Mouse (Mus musculus): Measurements from ENCODE around the gene Faf1.

Gene Faf1

DNA sequence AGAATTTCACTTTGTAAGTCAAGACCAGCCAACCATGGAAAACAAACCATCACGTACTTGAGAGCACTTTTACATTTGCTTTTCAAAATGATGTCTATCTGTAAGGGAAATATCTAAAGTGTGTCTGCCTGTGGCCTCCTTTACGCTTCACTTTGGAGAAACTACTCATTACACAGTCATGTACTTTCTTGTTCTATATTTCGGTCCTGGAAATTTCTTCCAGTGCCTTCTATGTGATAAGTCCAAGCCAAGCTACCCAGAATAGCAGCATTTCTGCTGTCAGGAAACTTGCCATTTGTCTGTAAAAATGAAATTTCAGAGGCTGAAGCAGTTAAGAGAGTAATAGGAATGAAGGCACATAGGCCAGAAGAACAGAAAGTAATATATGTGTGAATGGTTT, 228.1 kb downstream of the Faf1 start:
- DNase-seq (ENCODE audit: low read depth, low spot score), result no peak

GRCm38 (mm10) chr4:109929058-109929457, 252.7 kb downstream of the Faf1 start:
- no peak for DNase-seq (ENCODE audit: low read depth, low spot score)

- peak; percentile 67 for DNase-seq (ENCODE audit: low read depth, low spot score)
Measured at GRCm38 (mm10) chr4:109930445-109930844, 254.1 kb downstream of the Faf1 start.

DNA sequence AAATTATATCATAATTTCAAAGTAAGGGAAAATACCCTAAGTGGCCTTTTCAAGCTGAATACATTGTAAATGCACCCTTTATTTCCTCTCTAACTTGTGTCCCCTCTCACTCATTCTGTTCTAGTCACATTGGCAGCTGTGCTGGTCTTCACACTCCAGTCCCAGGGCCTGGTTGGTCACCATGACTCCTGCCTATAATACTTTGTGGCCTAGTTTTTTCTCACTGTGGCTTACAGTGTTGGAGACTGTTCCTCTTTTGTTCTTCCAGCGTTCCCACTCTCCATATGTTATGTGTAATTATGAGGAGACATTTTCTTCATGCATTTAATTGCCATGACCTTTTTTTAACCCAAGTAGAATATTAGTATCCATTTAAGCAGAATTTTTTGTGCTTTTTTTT, 254.5 kb downstream of the Faf1 start:
- no peak for DNase-seq (ENCODE audit: low read depth, low spot score)

GRCm38 (mm10) chr4:109936557-109936956, 260.2 kb downstream of the Faf1 start:
- DNase-seq (ENCODE audit: low read depth, low spot score), result peak; percentile 46

DNA sequence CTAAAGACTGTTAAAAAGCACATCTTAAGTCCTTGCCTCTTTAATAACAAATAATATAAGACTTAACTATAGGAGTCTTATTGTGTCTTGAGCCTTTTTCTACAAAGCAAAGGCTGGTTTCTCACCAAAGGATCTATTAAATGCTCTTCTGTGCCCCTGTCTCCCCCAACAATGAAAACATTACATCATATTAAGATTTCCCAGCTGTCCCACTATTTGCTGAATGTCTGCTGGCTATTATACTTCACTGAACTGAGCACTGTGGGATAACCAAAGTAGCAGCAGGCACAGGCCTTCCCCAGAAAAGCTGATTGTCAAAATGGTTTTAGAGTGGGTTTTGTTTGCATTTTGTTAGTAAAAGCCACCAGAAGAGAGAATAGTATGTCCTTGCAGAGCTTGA, 262.9 kb downstream of the Faf1 start:
- no peak for DNase-seq (ENCODE audit: low read depth, low spot score)

GRCm38 (mm10) chr4:109945554-109945953, 269.2 kb downstream of the Faf1 start:
- DNase-seq (ENCODE audit: low read depth, low spot score), result no peak

DNA sequence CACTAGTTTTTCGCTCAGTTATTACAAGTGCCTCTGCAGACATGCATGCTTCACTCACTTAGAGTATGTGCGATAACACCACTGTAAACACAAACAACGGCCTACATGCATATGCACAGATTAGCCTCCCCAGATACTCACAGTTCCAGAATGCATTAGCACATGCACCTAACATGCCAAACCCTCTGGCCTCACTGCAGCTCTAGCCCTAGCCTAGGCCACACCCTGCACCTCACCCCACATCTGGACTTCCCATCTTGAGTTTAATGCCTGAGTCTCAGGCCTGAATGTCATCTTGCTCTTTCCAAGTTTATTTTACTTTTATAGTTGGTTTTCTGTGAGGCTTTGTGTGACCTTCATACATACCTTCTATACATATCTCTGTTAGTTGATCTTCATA, 272.9 kb downstream of the Faf1 start:
- no peak for DNase-seq (ENCODE audit: low read depth, low spot score)

DNA sequence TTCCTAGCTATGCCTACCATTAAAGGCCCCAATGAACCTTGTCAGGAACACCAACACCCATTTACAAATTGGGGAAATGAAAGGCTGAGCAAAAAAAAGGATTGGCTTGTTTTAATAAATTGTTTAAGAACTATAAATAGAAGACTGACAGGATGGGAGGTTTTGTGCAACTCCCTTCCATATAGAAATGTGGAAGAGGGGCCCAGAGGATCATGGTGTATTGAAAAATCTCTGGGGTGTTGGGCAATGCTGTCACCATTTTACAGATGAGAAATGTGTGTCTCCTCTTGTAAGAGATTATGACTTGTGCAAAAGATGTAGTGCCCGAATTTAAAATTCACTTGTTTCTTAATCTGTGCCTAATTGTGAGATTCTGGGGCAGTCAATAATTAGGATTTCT, 277.1 kb downstream of the Faf1 start:
- no peak for DNase-seq (ENCODE audit: low read depth, low spot score)

- DNase-seq (ENCODE audit: low read depth, low spot score), result peak; percentile 35
Measured at GRCm38 (mm10) chr4:109960201-109960935, 284.0 kb downstream of the Faf1 start.

- DNase-seq (ENCODE audit: low read depth, low spot score), result no peak
Measured at GRCm38 (mm10) chr4:109963570-109964279, 287.3 kb downstream of the Faf1 start.

DNA sequence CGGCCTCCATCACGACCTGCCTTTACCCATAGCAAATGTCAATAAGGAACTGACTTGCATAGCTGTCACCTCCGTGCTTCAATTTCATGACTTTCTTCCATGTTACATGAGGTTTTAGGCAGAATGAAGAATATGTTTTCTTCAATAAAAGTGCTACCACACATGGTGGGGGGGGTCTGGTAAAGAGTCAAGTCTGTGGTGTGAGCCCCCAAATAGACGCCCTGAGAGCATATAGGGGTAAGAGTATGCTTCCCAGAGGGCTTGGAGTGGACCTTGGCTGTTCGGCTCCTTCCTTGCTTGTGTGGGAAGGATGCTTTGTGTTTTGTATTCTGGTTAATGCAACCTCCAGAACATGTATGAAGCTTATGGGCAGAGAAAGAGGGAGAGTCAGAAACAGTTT, 293.2 kb downstream of the Faf1 start:
- DNase-seq (ENCODE audit: low read depth, low spot score), result no peak

DNA sequence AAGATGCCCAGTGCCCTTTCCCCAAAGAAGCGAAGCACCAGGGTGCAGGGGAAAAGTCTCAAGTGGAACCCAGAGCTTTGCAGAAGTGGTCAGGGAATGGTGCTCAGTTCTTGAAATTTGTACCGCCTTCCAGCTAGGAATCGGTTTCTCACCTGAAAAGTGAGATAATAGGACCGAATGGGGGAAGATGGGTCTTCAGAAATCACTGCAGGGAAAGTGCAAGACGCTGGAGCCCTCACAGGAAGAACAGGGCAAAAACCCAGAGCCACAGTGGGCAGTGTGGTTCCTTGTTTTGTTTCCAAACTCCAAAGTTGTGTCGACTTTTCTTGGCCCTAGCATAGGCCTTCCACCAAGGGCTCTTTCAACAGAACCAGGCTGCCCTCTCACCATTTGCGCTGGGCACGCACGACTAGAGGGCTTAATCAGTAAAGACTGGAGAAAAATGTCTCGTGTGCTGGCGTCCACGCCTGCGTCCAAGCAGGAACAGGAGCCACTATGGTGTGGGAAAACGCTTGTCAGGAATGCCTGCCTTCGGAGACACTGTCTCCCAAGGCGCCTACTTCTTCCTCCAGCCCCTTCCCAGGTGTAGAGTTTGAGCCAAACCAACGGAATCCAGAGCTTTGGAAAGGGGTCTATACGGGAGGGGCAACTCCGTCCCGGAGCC, 297.7 kb downstream of the Faf1 start:
- no peak for DNase-seq (ENCODE audit: low read depth, low spot score)

- DNase-seq (ENCODE audit: low read depth, low spot score), result no peak
Measured at GRCm38 (mm10) chr4:109974655-109975380, 298.4 kb downstream of the Faf1 start.

GRCm38 (mm10) chr4:109975381-109976240, 299.2 kb downstream of the Faf1 start:
- DNase-seq (ENCODE audit: low read depth, low spot score), result no peak

- DNase-seq (ENCODE audit: low read depth, low spot score), result no peak
Measured at GRCm38 (mm10) chr4:109976273-109977147, 300.1 kb downstream of the Faf1 start.

DNA sequence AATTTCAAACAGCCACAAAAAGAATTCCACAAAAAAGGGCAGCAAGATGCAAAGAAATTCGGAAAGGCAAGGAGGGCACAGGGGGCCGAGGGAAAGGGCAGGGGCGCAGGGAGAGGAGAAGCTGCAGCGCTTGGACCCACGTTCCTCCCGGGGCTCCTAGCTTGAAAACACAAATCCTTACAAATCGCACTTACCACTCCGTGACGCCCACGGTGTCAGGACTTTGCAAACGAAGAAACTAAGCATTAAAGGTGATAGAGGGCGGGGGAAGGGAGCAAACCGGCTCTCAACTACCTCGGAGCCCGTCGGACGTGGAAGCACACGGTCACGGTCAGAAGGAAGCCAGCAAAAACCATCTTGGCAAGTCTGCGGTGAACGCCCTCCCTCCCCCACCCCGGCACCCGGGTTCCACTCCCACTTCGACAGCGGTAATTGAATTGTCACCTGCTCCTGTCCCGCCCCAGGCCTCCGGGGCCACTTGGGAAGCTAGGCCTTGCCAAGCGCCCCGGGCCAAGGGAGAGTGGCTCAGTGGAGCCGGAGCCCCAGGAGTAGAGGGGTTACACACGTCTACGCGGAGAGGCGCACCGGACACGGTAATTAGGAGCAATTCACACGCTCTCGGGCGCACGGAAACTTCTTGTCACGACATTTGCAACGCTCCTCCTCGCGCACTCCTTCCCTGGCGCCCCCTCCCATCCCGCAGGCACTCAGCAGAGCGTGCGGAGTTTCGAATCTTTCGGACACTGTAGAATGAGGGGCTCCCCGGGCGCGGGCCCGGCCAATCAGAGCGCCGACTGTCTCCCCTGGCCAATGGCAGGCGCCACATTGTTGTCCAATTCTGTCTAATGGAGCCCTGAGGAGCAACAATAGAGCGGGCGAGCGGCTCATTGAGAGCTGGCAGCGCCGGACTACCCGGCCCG, 301.0 kb downstream of the Faf1 start, which contains the start of gene Dmrta2:
Dmrta2 (plus strand) TSS at position 906 of the 920 bp plus-strand sequence.
- peak; percentile 94 for DNase-seq (ENCODE audit: low read depth, low spot score)

GRCm38 (mm10) chr4:109978068-109978857, 301.9 kb downstream of the Faf1 start:
- peak; percentile 79 for DNase-seq (ENCODE audit: low read depth, low spot score)

All from A20 (cell line).